Mouse (Mus musculus) thymus, postnatal 25 days (tissue): ENCODE data around the gene Slc44a5.

Experiments used
- DNase-seq: peaks from one replicate; pipeline ENCODE4 v3.0.0; 2022

Gene Slc44a5

GRCm38 (mm10) chr3:154173556-154173955, 200.3 kb downstream of the Slc44a5 start:
- no peak for DNase-seq

- no peak for DNase-seq
Observed at GRCm38 (mm10) chr3:154174031-154174430, 200.8 kb downstream of the Slc44a5 start.

- DNase-seq: no peak
Observed at GRCm38 (mm10) chr3:154174766-154175165, 201.5 kb downstream of the Slc44a5 start.

GRCm38 (mm10) chr3:154177665-154178305, 204.5 kb downstream of the Slc44a5 start:
- no peak for DNase-seq

GRCm38 (mm10) chr3:154179423-154179920, 206.2 kb downstream of the Slc44a5 start:
- DNase-seq: no peak

GRCm38 (mm10) chr3:154182987-154183386, 209.8 kb downstream of the Slc44a5 start:
- no peak for DNase-seq

- DNase-seq: no peak
Observed at GRCm38 (mm10) chr3:154183957-154184356, 210.7 kb downstream of the Slc44a5 start.

- no peak for DNase-seq
Observed at GRCm38 (mm10) chr3:154188668-154189067, 215.4 kb downstream of the Slc44a5 start.

- DNase-seq: no peak
Observed at GRCm38 (mm10) chr3:154192328-154193030, 219.2 kb downstream of the Slc44a5 start.

GRCm38 (mm10) chr3:154193189-154193840, 220.1 kb downstream of the Slc44a5 start:
- no peak for DNase-seq

- DNase-seq: no peak
Observed at GRCm38 (mm10) chr3:154200422-154200828, 227.2 kb downstream of the Slc44a5 start.

GRCm38 (mm10) chr3:154201796-154202195, 228.6 kb downstream of the Slc44a5 start:
- no peak for DNase-seq

- DNase-seq: no peak
Observed at GRCm38 (mm10) chr3:154202383-154202782, 229.1 kb downstream of the Slc44a5 start.

GRCm38 (mm10) chr3:154208479-154208878, 235.2 kb downstream of the Slc44a5 start:
- DNase-seq: no peak

- DNase-seq: no peak
Observed at GRCm38 (mm10) chr3:154209201-154209754, 236.0 kb downstream of the Slc44a5 start.

- no peak for DNase-seq
Observed at GRCm38 (mm10) chr3:154209776-154210430, 236.7 kb downstream of the Slc44a5 start.

GRCm38 (mm10) chr3:154210431-154211055, 237.3 kb downstream of the Slc44a5 start:
- no peak for DNase-seq

- no peak for DNase-seq
Observed at GRCm38 (mm10) chr3:154212551-154212950, 239.3 kb downstream of the Slc44a5 start.

GRCm38 (mm10) chr3:154215309-154215708, 242.1 kb downstream of the Slc44a5 start:
- no peak for DNase-seq

- DNase-seq: no peak
Observed at GRCm38 (mm10) chr3:154215779-154216178, 242.5 kb downstream of the Slc44a5 start.

GRCm38 (mm10) chr3:154222141-154222591, 248.9 kb downstream of the Slc44a5 start:
- DNase-seq: no peak

GRCm38 (mm10) chr3:154222688-154223087, 249.5 kb downstream of the Slc44a5 start:
- DNase-seq: no peak
